Mouse (Mus musculus) kidney, adult 2 months (tissue): ENCODE measurements around the gene Scyl1.

Source experiments
- CTCF ChIP-seq: fragments of 200-500 bp; conservative IDR thresholded peaks from 2 replicates; pipeline ENCODE4 v1.5.1; 2011; ENCODE audit warnings: low read depth, mild to moderate bottlenecking, control low read depth, low read length, moderate library complexity, mixed read lengths; ENCODE audit not compliant: insufficient read depth, insufficient read length
- POLR2A ChIP-seq: fragments of 200-500 bp; IDR thresholded peaks from one replicate; pipeline ENCODE4 v1.6.1; 2011; ENCODE audit warnings: low read depth, low read length, control low read depth

DNA sequence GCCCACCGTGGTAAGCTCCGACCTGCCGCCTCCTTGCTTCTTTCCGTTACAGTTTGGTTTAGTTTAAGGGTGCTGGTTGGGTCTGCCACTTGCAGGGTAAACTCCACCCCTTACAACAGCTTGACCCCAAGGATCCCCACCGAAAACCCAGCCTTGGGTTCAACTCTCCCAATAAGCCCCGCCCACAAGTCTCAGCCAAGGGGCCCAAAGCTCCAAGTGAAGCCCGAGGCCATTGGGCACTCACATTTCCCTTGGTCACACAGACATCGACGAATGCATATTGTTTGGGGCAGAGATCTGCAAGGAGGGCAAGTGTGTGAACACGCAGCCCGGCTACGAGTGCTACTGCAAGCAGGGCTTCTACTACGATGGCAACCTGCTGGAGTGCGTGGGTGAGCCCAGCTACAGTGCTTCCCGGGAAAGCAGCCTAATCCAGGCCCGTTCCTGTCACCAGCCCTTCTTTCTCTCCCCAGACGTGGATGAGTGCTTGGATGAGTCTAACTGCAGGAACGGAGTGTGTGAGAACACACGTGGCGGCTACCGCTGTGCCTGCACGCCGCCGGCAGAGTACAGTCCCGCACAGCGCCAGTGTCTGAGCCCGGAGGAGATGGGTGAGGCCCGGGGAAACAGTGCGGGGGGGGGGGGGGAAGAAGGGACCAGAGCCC lies 14.8 kb downstream of the Scyl1 start:
- no peak for TF ChIP-seq CTCF
- TF ChIP-seq POLR2A: no peak
